Mouse (Mus musculus) testis, adult 2 months (tissue): ENCODE measurements around the gene Hephl1.

Experiments
- CTCF ChIP-seq: fragments of 200-500 bp; IDR thresholded peaks from 2 replicates; pipeline ENCODE4 v1.5.1; 2012; ENCODE audit warnings: low read depth, mild to moderate bottlenecking, inconsistent platforms, low read length, moderate library complexity; ENCODE audit not compliant: control insufficient read depth, insufficient read depth, insufficient replicate concordance
- POLR2A ChIP-seq: fragments of 200-500 bp; IDR thresholded peaks from 2 replicates; pipeline ENCODE4 v1.6.1; 2012; ENCODE audit warnings: low read depth, mild to moderate bottlenecking, inconsistent platforms, low read length, moderate library complexity; ENCODE audit not compliant: control insufficient read depth

- TF ChIP-seq POLR2A: no peak
- TF ChIP-seq CTCF: no peak
These were observed 3.8 kb downstream of the Hephl1 start for GRCm38 (mm10) chr9:15108101-15108500.
